Mouse (Mus musculus): ENCODE measurements around the gene Rtl10.

- TF ChIP-seq CTCF (IDR thresholded peaks at IDR 0.05; ENCODE audit: low read depth) (no peak), EP300 (IDR thresholded peaks at IDR 0.05; ENCODE audit: low read depth) (no peak)
These were observed 13.0 kb downstream of the Rtl10 start for GRCm38 (mm10) chr16:18511741-18512140.
